Mouse (Mus musculus) kidney, embryonic 16.5 days (tissue): ENCODE data around the gene Zfp953. TPM values are rescaled to one million over a fixed set of nuclear protein-coding genes. Genes with fewer than 3 reads are reported as not detected.
A peak's percentile ranks its signal among the peaks of the same experiment; 100 is the strongest.

Experiments
- ATAC-seq: fragments of 200-750 bp; cut with Nextera tagmentation; 2 replicates; pipeline ENCODE4 v1.8.0; 2017; ENCODE audit warnings: moderate TSS enrichment; ENCODE audit not compliant: low FRiP score, low TSS enrichment
- H3K27ac ChIP-seq: fragments of 300-500 bp; sonication (generic); 2 replicates; pipeline ENCODE4 v1.5.1; 2014; ENCODE audit warnings: low read length
- H3K27me3 ChIP-seq: fragments of 300-500 bp; sonication (generic); 2 replicates; pipeline ENCODE4 v1.6.1; 2014; ENCODE audit warnings: low read length, control low read depth, mixed read lengths; ENCODE audit not compliant: insufficient read depth
- H3K36me3 ChIP-seq: fragments of 300-500 bp; sonication (generic); 2 replicates; pipeline ENCODE4 v1.6.1; 2014; ENCODE audit warnings: low read length, control low read depth, mixed read lengths; ENCODE audit not compliant: insufficient read depth
- H3K4me1 ChIP-seq: fragments of 300-500 bp; sonication (generic); 2 replicates; pipeline ENCODE4 v1.6.1; 2014; ENCODE audit warnings: low read length, control low read depth, mixed read lengths; ENCODE audit not compliant: insufficient read depth
- H3K4me2 ChIP-seq: fragments of 300-500 bp; sonication (generic); replicated peaks from 2 replicates; pipeline ENCODE4 v1.6.1; 2014; ENCODE audit warnings: low read depth, low read length
- H3K4me3 ChIP-seq: fragments of 300-500 bp; sonication (generic); 2 replicates; pipeline ENCODE4 v1.5.1; 2014; ENCODE audit warnings: mild to moderate bottlenecking, low read length
- H3K9ac ChIP-seq: fragments of 300-500 bp; sonication (generic); replicated peaks from 2 replicates; pipeline ENCODE4 v1.6.1; 2014; ENCODE audit warnings: low read length
- H3K9me3 ChIP-seq: fragments of 300-500 bp; sonication (generic); 2 replicates; pipeline ENCODE4 v1.6.1; 2016; ENCODE audit warnings: low read length, control low read depth
- WGBS: fragments of 180-500 bp; shearing (Covaris S2); extraction: QIAGEN DNeasy Blood & Tissue Kit; methylation state at CpG from one replicate; pipeline ENCODE4 v1.1.7; 2014; 5-methylcytosine and 5-hydroxymethylcytosine counted together
- polyA plus RNA-seq: library from polyadenylated mRNA; unstranded; fragments of >200 nt; fragmentation: Nextera tagmentation; extraction: Ambion mirVana; gene quantifications from 2 replicates; pipeline ENCODE4 v1.2.1, GENCODE M21; 2015

The Zfp953 gene
- polyA plus RNA-seq, 1 experiment from 2014 or later, result 1.3 TPM

- Histone ChIP-seq H3K4me1 (no peaks in the 10 kb centered on the region; the same call in 1 of the 2 replicates), H3K9me3 (no peaks in the 10 kb centered on the region), H3K4me3 (peak within 1 kb of the TSS; percentile 72), H3K4me2 (peak within 1 kb of the TSS; percentile 86), H3K9ac (peak within 1 kb of the TSS; percentile 82), H3K27me3 (no peaks in the 10 kb centered on the region), H3K36me3 (no peaks in the 10 kb centered on the region), H3K27ac (no peak within 1 kb of the TSS)
- ATAC-seq, result peak; percentile 99
- WGBS, result 8% methylated on average over 16 of the region's 16 CpGs
These were observed 54.4 kb downstream of the Zfp953 start, which contains the start of gene Zfp457 for GRCm38 (mm10) chr13:67305822-67306672. Zfp457 (minus strand) TSS chr13:67306485.

Other genes starting within 250 kb of the Zfp953 start
- 0.22 and 0.40 TPM in 2 replicates for gene Rslcan18, start 244.3 kb downstream of the Zfp953 start, polyA plus RNA-seq
- gene Zfp759, start 238.9 kb downstream of the Zfp953 start, polyA plus RNA-seq, result 2.1 and 2.7 TPM in 2 replicates
- gene Rsl1, start 187.4 kb downstream of the Zfp953 start, polyA plus RNA-seq, result 8.8 and 10.0 TPM in 2 replicates
- 1.5 and 1.8 TPM in 2 replicates for gene Zfp455, start 166.1 kb downstream of the Zfp953 start, polyA plus RNA-seq
- 1.6 and 2.1 TPM in 2 replicates for gene Zfp458, start 82.1 kb downstream of the Zfp953 start, polyA plus RNA-seq
- 0.76 and 0.86 TPM in 2 replicates for gene Zfp457, start 54.1 kb downstream of the Zfp953 start, polyA plus RNA-seq
- 2.7 and 2.8 TPM in 2 replicates for gene Zfp595, start 28.0 kb downstream of the Zfp953 start, polyA plus RNA-seq
- gene Gm28044, start 69 bp downstream of the Zfp953 start, polyA plus RNA-seq, result not detected in 2 replicates
- 0.44 and 0.50 TPM in 2 replicates for gene Gm28041, start 15.1 kb upstream of the Zfp953 start, polyA plus RNA-seq
- 1.6 and 2.4 TPM in 2 replicates for gene Zfp456, start 15.2 kb upstream of the Zfp953 start, polyA plus RNA-seq
- gene Zfp429, start 39.2 kb upstream of the Zfp953 start, polyA plus RNA-seq, result 8.5 and 10.1 TPM in 2 replicates
- 1.1 TPM in 2 replicates for gene Zfp459, start 60.8 kb upstream of the Zfp953 start, polyA plus RNA-seq
- 10.7 and 12.0 TPM in 2 replicates for gene Zfp874a, start 91.0 kb upstream of the Zfp953 start, polyA plus RNA-seq
- 2.6 and 3.4 TPM in 2 replicates for gene Zfp874b, start 123.7 kb upstream of the Zfp953 start, polyA plus RNA-seq
- gene Zfp58, start 139.9 kb upstream of the Zfp953 start, polyA plus RNA-seq, result 14.4 and 15.2 TPM in 2 replicates
- not detected in 2 replicates for gene Gm26965, start 165.5 kb upstream of the Zfp953 start, polyA plus RNA-seq
- gene Zfp87, start 165.6 kb upstream of the Zfp953 start, polyA plus RNA-seq, result 26.1 and 28.3 TPM in 2 replicates
- gene Zfp748, start 193.2 kb upstream of the Zfp953 start, polyA plus RNA-seq, result 13.5 and 16.0 TPM in 2 replicates
- gene Zfp729b, start 249.1 kb upstream of the Zfp953 start, polyA plus RNA-seq, result 4.3 and 4.7 TPM in 2 replicates